8 mouse cellular contexts compared by ENCODE assay signal in the genomic region with DNA sequence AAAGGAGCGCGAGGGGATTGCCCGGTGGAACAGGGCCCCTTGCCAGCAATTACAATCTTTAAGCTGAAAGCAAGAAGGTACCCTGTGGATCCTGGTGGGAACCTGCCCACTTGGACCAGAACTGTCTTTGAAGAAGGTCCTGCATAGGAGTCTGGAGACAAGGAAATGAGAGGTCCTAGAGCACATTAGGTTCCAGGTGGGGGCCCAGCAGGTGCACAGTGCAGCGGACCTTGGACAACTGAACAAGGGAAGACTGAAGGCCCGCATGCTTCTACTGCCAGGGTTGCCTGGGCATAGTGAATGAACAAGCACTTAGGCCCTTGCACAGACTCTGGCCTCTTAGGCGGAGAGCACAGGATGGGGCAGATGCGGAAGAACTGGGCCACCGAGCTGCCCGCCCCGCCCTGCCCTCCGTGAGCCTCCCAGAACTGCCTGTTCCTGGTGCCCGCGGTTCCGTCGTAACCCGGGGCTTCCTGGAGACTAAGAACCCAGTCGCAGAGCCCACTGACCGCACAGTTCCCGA. TPM values are rescaled to one million over a fixed set of nuclear protein-coding genes. Genes with fewer than 3 reads are reported as not detected.
DNase-seq lines count a peak whose midpoint lies in the region; ATAC-seq and TF ChIP-seq lines count a peak whose summit lies in the region.

No protein-coding gene starts in this region.

- peak overlapping the region; percentile 66 for H3K9ac ChIP-seq in forebrain, embryonic 11.5 days (ENCODE audit: low read length)

- TF ChIP-seq POLR2A in kidney, adult 2 months (IDR thresholded peaks at IDR 0.05; ENCODE audit: low read depth, low read length) = no peak
- 0 out of 2 replicates have a peak, but pooled peaks have one; percentile 13 for TF ChIP-seq POLR2A in bone marrow, adult 2 months (IDR thresholded peaks at IDR 0.05; ENCODE audit: borderline replicate concordance, control insufficient read depth, low read depth, low read length)

- H3K4me2 ChIP-seq in forebrain, embryonic 11.5 days (ENCODE audit: low read depth, low read length, severe bottlenecking) = peak overlapping the region; percentile 96

- DNase-seq in kidney, adult 2 months = peak; percentile 68
- no peak for DNase-seq in kidney, postnatal 10 days
- no peak for DNase-seq in forebrain, embryonic 11.5 days (ENCODE audit: low spot score)
- peak; percentile 69 for DNase-seq in kidney, adult 9 months
- DNase-seq in mesoderm, embryonic 11.5 days (ENCODE audit: low read depth, low spot score) = peak; percentile 14
- DNase-seq in yolk sac, embryonic 10.5 days (ENCODE audit: low spot score) = no peak
- DNase-seq in thymus, postnatal 4 days = no peak

- H3K27ac ChIP-seq in kidney, adult 2 months (ENCODE audit: insufficient read depth, low read depth, low read length) = peak overlapping the region; percentile 83
- H3K27ac ChIP-seq in bone marrow, adult 2 months (ENCODE audit: control insufficient read depth, insufficient read depth, low read depth, low read length, poor library complexity) = peak overlapping the region; percentile 97
- no peak overlapping the region for H3K27ac ChIP-seq in forebrain, embryonic 11.5 days (ENCODE audit: low read depth, low read length)

- H3K4me1 ChIP-seq in kidney, adult 2 months (ENCODE audit: control insufficient read depth, insufficient read depth, low read length) = peaks cover 12% of the 10 kb centered on the region; the same call in 1 of the 2 replicates
- peaks cover 2% of the 10 kb centered on the region; the same call in 1 of the 2 replicates for H3K4me1 ChIP-seq in bone marrow, adult 2 months (ENCODE audit: control insufficient read depth, insufficient read depth, low read length)
- peaks cover 2% of the 10 kb centered on the region; the same call in 1 of the 2 replicates for H3K4me1 ChIP-seq in forebrain, embryonic 11.5 days (replicated peaks; ENCODE audit: control insufficient read depth, insufficient read depth, low read length)

- peak; percentile 42 for ATAC-seq in forebrain, embryonic 11.5 days (replicated peaks; ENCODE audit: low FRiP score)

- WGBS in kidney, adult 2 months = 5% methylated on average over 19 of the region's 19 CpGs
- WGBS in bone marrow, adult 2 months = 2% methylated on average over 19 of the region's 19 CpGs
- 3% methylated on average over 19 of the region's 19 CpGs for WGBS in forebrain, embryonic 11.5 days

- TF ChIP-seq CTCF in kidney, adult 2 months (conservative IDR thresholded peaks at IDR 0.05; ENCODE audit: insufficient read depth, insufficient read length, low read depth, low read length) = no peak
- TF ChIP-seq CTCF in bone marrow, adult 2 months (IDR thresholded peaks at IDR 0.05; ENCODE audit: control insufficient read depth, insufficient read depth, low read length) = no peak

- no peaks in the 10 kb centered on the region for H3K9me3 ChIP-seq in forebrain, embryonic 11.5 days (ENCODE audit: control insufficient read depth, low read length)

- peak overlapping the region; percentile 86 for H3K4me3 ChIP-seq in kidney, adult 2 months (ENCODE audit: insufficient read depth, low read depth, low read length)
- H3K4me3 ChIP-seq in bone marrow, adult 2 months (replicated peaks; ENCODE audit: control insufficient read depth, low read depth, low read length) = peak overlapping the region; percentile 73
- H3K4me3 ChIP-seq in forebrain, embryonic 11.5 days (ENCODE audit: low read depth, low read length) = peak overlapping the region; percentile 52

- H3K27me3 ChIP-seq in kidney, adult 2 months (replicated peaks; ENCODE audit: control insufficient read depth, insufficient read depth, low read length) = no peaks in the 10 kb centered on the region
- H3K27me3 ChIP-seq in forebrain, embryonic 11.5 days (ENCODE audit: control insufficient read depth, insufficient read depth, low read length) = no peaks in the 10 kb centered on the region; the same call in 1 of the 2 replicates

- no peaks in the 10 kb centered on the region for H3K36me3 ChIP-seq in kidney, adult 2 months (ENCODE audit: control insufficient read depth, insufficient read depth, low read length)
- H3K36me3 ChIP-seq in forebrain, embryonic 11.5 days (ENCODE audit: control insufficient read depth, insufficient read depth, low read length) = no peaks in the 10 kb centered on the region

RNA-seq across cellular contexts. Expression of gene Arrdc1, which starts 0.6 kb away (rescaled TPM):
- 85.7 and 107 TPM in 2 replicates for polyA plus RNA-seq in kidney, adult 2 months (2012; rRNA removed)
- 77.0 and 140 TPM in 2 replicates for polyA plus RNA-seq in bone marrow, adult 2 months (2011; ENCODE audit: insufficient read depth, insufficient read length, low replicate concordance, missing spikeins)
- 14.1 and 16.8 TPM in 2 replicates for polyA plus RNA-seq in forebrain, embryonic 11.5 days (2014; fragmentation: Nextera tagmentation; extraction: Ambion mirVana)

RNA-seq across cellular contexts. Expression of gene Ehmt1, which starts 15.1 kb away (rescaled TPM):
- 30.5 and 35.6 TPM in 2 replicates for polyA plus RNA-seq in kidney, adult 2 months (2012; rRNA removed)
- polyA plus RNA-seq in bone marrow, adult 2 months (2011; ENCODE audit: insufficient read depth, insufficient read length, low replicate concordance, missing spikeins) = 18.0 and 31.3 TPM in 2 replicates
- polyA plus RNA-seq in forebrain, embryonic 11.5 days (2014; fragmentation: Nextera tagmentation; extraction: Ambion mirVana) = 123 and 130 TPM in 2 replicates

RNA-seq across cellular contexts. Expression of gene Zmynd19, which starts 15.1 kb away (rescaled TPM):
- 5.1 and 6.3 TPM in 2 replicates for polyA plus RNA-seq in kidney, adult 2 months (2012; rRNA removed)
- polyA plus RNA-seq in bone marrow, adult 2 months (2011; ENCODE audit: insufficient read depth, insufficient read length, low replicate concordance, missing spikeins) = 13.1 and 15.4 TPM in 2 replicates
- 38.2 and 40.1 TPM in 2 replicates for polyA plus RNA-seq in forebrain, embryonic 11.5 days (2014; fragmentation: Nextera tagmentation; extraction: Ambion mirVana)

RNA-seq across cellular contexts. Expression of gene Dph7, which starts 27.7 kb away (rescaled TPM):
- polyA plus RNA-seq in kidney, adult 2 months (2012; rRNA removed) = 13.0 and 14.1 TPM in 2 replicates
- 6.4 and 15.3 TPM in 2 replicates for polyA plus RNA-seq in bone marrow, adult 2 months (2011; ENCODE audit: insufficient read depth, insufficient read length, low replicate concordance, missing spikeins)
- 32.4 and 34.6 TPM in 2 replicates for polyA plus RNA-seq in forebrain, embryonic 11.5 days (2014; fragmentation: Nextera tagmentation; extraction: Ambion mirVana)

RNA-seq across cellular contexts. Expression of gene Mrpl41, which starts 40.4 kb away (rescaled TPM):
- polyA plus RNA-seq in kidney, adult 2 months (2012; rRNA removed) = 55.8 and 66.0 TPM in 2 replicates
- polyA plus RNA-seq in bone marrow, adult 2 months (2011; ENCODE audit: insufficient read depth, insufficient read length, low replicate concordance, missing spikeins) = 46.5 and 61.1 TPM in 2 replicates
- polyA plus RNA-seq in forebrain, embryonic 11.5 days (2014; fragmentation: Nextera tagmentation; extraction: Ambion mirVana) = 130 and 141 TPM in 2 replicates

Comparison
In these comparisons a context has a peak if more than half of its experiments do, and no peak if none do; other contexts are left out.
1. DNase-seq: peak in kidney, adult 2 months (single experiment), kidney, adult 9 months (single experiment) and mesoderm, embryonic 11.5 days (single experiment); none in kidney, postnatal 10 days (single experiment), forebrain, embryonic 11.5 days (single experiment), yolk sac, embryonic 10.5 days (single experiment) and thymus, postnatal 4 days (single experiment).
2. Peak in every context shown above with its lines, with median percentiles within 50 percentile points of each other: H3K4me3 ChIP-seq.